Mouse (Mus musculus) hindbrain, postnatal 0 days (tissue): ENCODE data around the gene Ptgr2. TPM values are rescaled to one million over a fixed set of nuclear protein-coding genes. Genes with fewer than 3 reads are reported as not detected.

ENCODE experiments used
- ATAC-seq: fragments of 200-750 bp; cut with Nextera tagmentation; 2 replicates; pipeline ENCODE4 v1.8.0; 2017; ENCODE audit warnings: mild to moderate bottlenecking, moderate TSS enrichment, moderate library complexity
- DNase-seq: peaks from one replicate; pipeline ENCODE4 v3.0.0-alpha.2; 2015; ENCODE audit warnings: low spot score
- H3K27ac ChIP-seq: fragments of 300-500 bp; sonication (generic); 2 replicates; pipeline ENCODE4 v1.5.1; 2014; ENCODE audit warnings: mild to moderate bottlenecking
- H3K27me3 ChIP-seq: fragments of 300-500 bp; sonication (generic); 2 replicates; pipeline ENCODE4 v1.6.1; 2014; ENCODE audit warnings: low read length, mixed read lengths; ENCODE audit not compliant: insufficient read depth
- H3K36me3 ChIP-seq: fragments of 300-500 bp; sonication (generic); 2 replicates; pipeline ENCODE4 v1.6.1; 2014; ENCODE audit warnings: low read length, mixed read lengths; ENCODE audit not compliant: insufficient read depth
- H3K4me1 ChIP-seq: fragments of 300-500 bp; sonication (generic); 2 replicates; pipeline ENCODE4 v1.6.1; 2014; ENCODE audit warnings: antibody characterized with exemption, low read length, mixed read lengths; ENCODE audit not compliant: insufficient read depth
- H3K4me2 ChIP-seq: fragments of 300-500 bp; sonication (generic); 2 replicates; pipeline ENCODE4 v1.6.1; 2014; ENCODE audit warnings: low read depth, mild to moderate bottlenecking, low read length, moderate library complexity, mixed read lengths
- H3K4me3 ChIP-seq: fragments of 300-500 bp; sonication (generic); 2 replicates; pipeline ENCODE4 v1.5.1; 2014; ENCODE audit warnings: low read length
- H3K9ac ChIP-seq: fragments of 300-500 bp; sonication (generic); replicated peaks from 2 replicates; pipeline ENCODE4 v1.6.1; 2014; ENCODE audit warnings: mild to moderate bottlenecking, low read length, moderate library complexity, mixed read lengths
- H3K9me3 ChIP-seq: fragments of 300-500 bp; sonication (generic); 2 replicates; pipeline ENCODE4 v1.6.1; 2016; ENCODE audit warnings: low read length, mixed read lengths
- CTCF ChIP-seq: IDR thresholded peaks from 2 replicates; pipeline ENCODE4 v1.5.1; 2016; ENCODE audit warnings: antibody characterized with exemption, control low read depth, low read depth
- WGBS: fragments of 180-500 bp; shearing (Covaris S2); extraction: QIAGEN DNeasy Blood & Tissue Kit; methylation state at CpG from one replicate; pipeline ENCODE4 v1.1.7; 2014; 5-methylcytosine and 5-hydroxymethylcytosine counted together
- polyA plus RNA-seq: library from polyadenylated mRNA; unstranded; fragments of >200 nt; fragmentation: Nextera tagmentation; extraction: Ambion mirVana; gene quantifications from 2 replicates; pipeline ENCODE4 v1.2.1, GENCODE M21; 2015
- total RNA-seq: library from RNA; depleted of rRNA; stranded (reverse); fragments of >200 nt; gene quantifications from 2 replicates; pipeline ENCODE4 v1.2.3, GENCODE M21; 2014

Ptgr2 gene
- total and polyA plus RNA-seq, 2 experiments from 2014 or later: 10.2 to 20.3 TPM

DNA sequence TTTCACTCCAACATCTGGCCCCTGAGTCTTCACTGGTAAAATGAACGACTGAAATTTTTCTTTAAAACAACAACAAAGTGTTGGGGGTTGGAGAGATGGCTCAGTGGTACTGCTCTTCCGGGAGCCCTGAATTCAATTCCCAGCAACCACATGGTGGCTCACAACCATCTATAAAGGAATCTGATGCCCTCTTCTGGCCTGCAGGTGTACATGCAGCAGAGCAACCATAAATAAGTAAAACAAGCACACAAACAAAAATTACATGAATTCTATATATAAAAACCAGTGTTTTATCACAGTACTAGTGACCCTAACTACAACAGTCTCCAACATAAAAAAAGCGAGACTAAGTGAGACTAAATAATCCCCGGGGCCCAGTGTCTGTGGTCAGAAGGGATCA, 8.2 kb upstream of the Ptgr2 start:
- no peaks in the 10 kb centered on the region for H3K27me3 ChIP-seq
- no peak overlapping the region for H3K27ac ChIP-seq
- H3K4me2 ChIP-seq: no peak overlapping the region
- H3K9ac ChIP-seq: no peak overlapping the region
- H3K4me3 ChIP-seq: no peak overlapping the region
- DNase-seq (no peak), ATAC-seq (no peak)
- no peaks in the 10 kb centered on the region for H3K4me1 ChIP-seq
- H3K9me3 ChIP-seq: no peaks in the 10 kb centered on the region
- 87% methylated on average over 4 of the region's 4 CpGs for WGBS
- TF ChIP-seq CTCF: peak; percentile 23; the same call in 1 of the 2 replicates
- H3K36me3 ChIP-seq: no peaks in the 10 kb centered on the region

DNA sequence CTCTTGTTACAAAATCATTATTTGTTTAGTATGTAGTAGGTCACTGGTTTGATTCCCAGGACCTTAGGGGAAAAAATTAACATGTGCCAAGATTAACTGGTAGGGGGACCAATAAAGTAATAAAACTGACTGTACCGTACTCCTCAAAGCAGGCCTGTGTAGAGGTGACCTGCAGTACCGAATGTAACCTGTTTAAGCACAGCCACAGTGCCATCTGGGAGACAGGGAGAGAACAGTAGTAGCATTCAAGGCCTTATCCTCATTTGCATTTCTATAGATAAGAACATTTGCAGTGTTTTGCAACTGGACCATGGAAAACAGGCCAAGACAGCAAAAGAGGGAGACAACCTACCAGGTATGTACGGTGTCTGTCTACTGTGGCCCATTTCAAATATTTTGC, 7.2 kb upstream of the Ptgr2 start:
- peak; percentile 49 for TF ChIP-seq CTCF
- 28% methylated on average over 3 of the region's 3 CpGs for WGBS
- Histone ChIP-seq H3K27me3 (no peaks in the 10 kb centered on the region), H3K36me3 (no peaks in the 10 kb centered on the region), H3K4me3 (no peak overlapping the region), H3K4me1 (no peaks in the 10 kb centered on the region), H3K4me2 (no peak overlapping the region), H3K27ac (no peak overlapping the region), H3K9me3 (no peaks in the 10 kb centered on the region), H3K9ac (no peak overlapping the region)
- ATAC-seq (no peak), DNase-seq (peak; percentile 25)

DNA sequence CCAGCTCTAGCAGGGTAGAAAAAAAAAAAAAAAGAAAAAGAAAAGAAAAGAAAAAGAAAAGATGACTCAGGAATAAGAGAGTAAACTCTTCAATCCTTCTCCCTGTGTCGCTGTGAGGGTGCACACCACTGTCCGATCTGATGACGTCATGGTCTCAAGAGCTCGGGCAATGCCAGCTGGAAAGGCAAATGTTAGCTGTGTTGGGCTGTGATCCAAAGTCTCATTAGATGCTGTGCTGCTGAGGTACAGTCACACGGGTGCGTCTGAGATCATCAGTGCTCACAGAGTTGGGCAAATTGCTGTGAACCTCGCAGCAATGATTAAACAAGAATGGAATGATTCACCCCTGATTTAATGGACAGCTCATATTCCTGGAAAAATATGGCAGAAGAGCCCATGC, 6.1 kb upstream of the Ptgr2 start:
- no peak overlapping the region for H3K4me3 ChIP-seq
- H3K27me3 ChIP-seq: no peaks in the 10 kb centered on the region
- TF ChIP-seq CTCF: no peak
- no peaks in the 10 kb centered on the region for H3K4me1 ChIP-seq
- H3K9me3 ChIP-seq: no peaks in the 10 kb centered on the region
- peak; percentile 52 for DNase-seq
- H3K27ac ChIP-seq: no peak overlapping the region
- no peaks in the 10 kb centered on the region for H3K36me3 ChIP-seq
- no peak overlapping the region for H3K4me2 ChIP-seq
- 46% methylated on average over 7 of the region's 7 CpGs for WGBS
- ATAC-seq: no peak
- H3K9ac ChIP-seq: no peak overlapping the region

DNA sequence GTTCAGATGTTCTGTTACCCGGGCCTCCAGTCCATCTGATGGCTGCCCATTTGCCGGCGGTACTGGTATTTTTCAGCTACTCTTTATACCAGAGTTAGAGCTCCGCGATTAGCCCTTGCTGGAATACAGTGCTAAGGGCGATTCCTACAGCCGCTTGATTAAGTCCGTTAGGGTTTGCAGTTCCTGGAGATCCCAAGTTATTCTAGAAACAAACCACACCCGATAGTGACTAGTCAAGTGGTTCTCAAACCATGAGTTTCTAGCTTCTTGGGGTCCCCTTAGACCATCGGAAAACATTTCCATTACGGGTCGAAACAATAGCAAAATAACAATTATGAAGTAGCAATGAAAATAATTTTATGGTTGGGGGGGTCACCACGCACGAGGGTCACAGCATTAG, 641 bp upstream of the Ptgr2 start:
- Histone ChIP-seq H3K36me3 (no peaks in the 10 kb centered on the region), H3K4me3 (peak overlapping the region; percentile 49), H3K9ac (no peak overlapping the region; the same call in 1 of the 2 replicates), H3K27ac (no peak overlapping the region), H3K9me3 (no peaks in the 10 kb centered on the region), H3K4me2 (peak overlapping the region; percentile 61), H3K4me1 (no peaks in the 10 kb centered on the region), H3K27me3 (no peaks in the 10 kb centered on the region)
- DNase-seq: no peak
- WGBS: 79% methylated on average over 14 of the region's 14 CpGs
- no peak for TF ChIP-seq CTCF
- ATAC-seq: no peak

DNA sequence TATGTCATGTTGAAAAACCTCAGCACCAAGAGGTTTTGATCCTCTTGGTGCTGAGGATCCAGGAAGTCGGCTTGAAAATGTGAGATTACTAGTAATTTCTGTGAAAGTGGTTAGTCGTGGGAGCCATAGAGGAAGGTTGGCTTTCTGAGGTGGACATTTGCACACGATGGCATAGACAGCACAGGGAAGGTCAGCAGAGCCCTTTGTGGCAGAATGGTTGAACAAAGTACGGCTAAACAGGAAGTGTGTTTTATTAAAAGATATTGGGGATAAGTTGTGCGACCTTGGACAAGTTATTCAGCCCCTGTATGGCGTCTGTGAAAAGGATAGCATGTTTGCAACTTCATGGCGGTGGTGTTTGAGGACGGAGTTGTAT, 549 bp downstream of the Ptgr2 start:
- ATAC-seq (peak; percentile 11; the same call in 1 of the 2 replicates), DNase-seq (no peak)
- Histone ChIP-seq H3K27me3 (no peaks in the 10 kb centered on the region), H3K4me3 (peak overlapping the region; percentile 49), H3K9ac (peak overlapping the region; percentile 60), H3K27ac (peak overlapping the region; percentile 56), H3K4me2 (peak overlapping the region; percentile 61), H3K4me1 (no peaks in the 10 kb centered on the region), H3K9me3 (no peaks in the 10 kb centered on the region), H3K36me3 (no peaks in the 10 kb centered on the region)
- 30% methylated on average over 8 of the region's 8 CpGs for WGBS
- TF ChIP-seq CTCF: no peak

DNA sequence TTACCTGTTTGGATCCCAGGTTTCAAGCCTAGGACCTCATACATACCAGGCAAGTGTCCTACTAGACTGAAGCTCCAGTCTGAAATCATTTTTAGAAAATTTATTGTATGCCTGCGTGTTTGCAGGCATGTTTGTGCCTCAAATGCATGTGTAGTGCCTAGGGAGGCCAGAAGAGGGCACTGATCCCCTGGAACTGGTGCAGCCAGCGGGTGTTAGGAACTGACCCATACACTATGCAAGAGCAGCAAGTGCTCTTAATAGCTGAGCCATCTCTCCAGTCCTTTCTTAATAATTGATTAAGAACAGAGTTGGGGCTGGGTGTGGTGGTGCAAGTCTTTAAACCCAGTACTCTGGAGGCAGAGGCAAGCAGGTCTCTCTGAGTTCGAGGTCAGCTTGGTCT, 3.4 kb downstream of the Ptgr2 start:
- Histone ChIP-seq H3K4me2 (no peak overlapping the region), H3K9ac (no peak overlapping the region), H3K27me3 (no peaks in the 10 kb centered on the region), H3K27ac (no peak overlapping the region), H3K4me1 (no peaks in the 10 kb centered on the region), H3K36me3 (peaks cover under 1% of the 10 kb centered on the region; the same call in 1 of the 2 replicates), H3K4me3 (no peak overlapping the region), H3K9me3 (no peaks in the 10 kb centered on the region)
- no peak for ATAC-seq
- TF ChIP-seq CTCF: peak; percentile 53
- peak; percentile 30 for DNase-seq
- 59% methylated on average over 3 of the region's 3 CpGs for WGBS

DNA sequence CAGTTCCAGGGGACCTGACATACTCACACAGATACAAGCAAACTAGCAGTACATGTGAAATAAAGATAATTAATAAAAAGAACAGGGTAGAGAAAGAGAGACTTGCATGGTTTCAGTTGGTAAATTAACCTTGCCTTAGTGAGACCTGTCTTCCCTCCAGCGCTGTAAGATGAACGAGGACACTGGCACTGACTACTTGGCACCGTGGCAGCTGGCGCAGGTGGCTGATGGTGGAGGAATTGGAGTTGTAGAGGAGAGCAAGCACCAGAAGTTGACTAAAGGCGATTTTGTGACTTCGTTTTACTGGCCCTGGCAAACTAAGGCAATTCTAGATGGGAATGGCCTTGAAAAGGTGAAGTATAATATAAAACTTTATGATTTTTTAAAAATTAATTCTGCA, 12.8 kb downstream of the Ptgr2 start:
- no peak overlapping the region for H3K4me3 ChIP-seq
- ATAC-seq (no peak), DNase-seq (no peak)
- no peak overlapping the region for H3K27ac ChIP-seq
- no peaks in the 10 kb centered on the region for H3K9me3 ChIP-seq
- peaks cover 16% of the 10 kb centered on the region for H3K36me3 ChIP-seq
- TF ChIP-seq CTCF: no peak
- no peaks in the 10 kb centered on the region for H3K27me3 ChIP-seq
- no peaks in the 10 kb centered on the region for H3K4me1 ChIP-seq
- 87% methylated on average over 6 of the region's 6 CpGs for WGBS
- no peak overlapping the region for H3K9ac ChIP-seq
- no peak overlapping the region for H3K4me2 ChIP-seq
